Mouse (Mus musculus): Measurements from ENCODE around the gene Gtf3c4. TPM values are rescaled to one million over a fixed set of nuclear protein-coding genes. Genes with fewer than 3 reads are reported as not detected.

Gtf3c4 gene
- total RNA-seq (2023): 10 to 100 TPM; 17.9 to 22.1 TPM

GRCm38 (mm10) chr2:28840222-28840951 is at the start of gene Gtf3c4, which contains the start of gene Ddx31:
Gene Gtf3c4, minus strand, starts transcription at chr2:28840360.
Gene Ddx31, plus strand, starts transcription at chr2:28840406.

Other genes with a start within 250 kb of the Gtf3c4 start
- 1 to 10 TPM in 1 of 2 experiments, under 1 TPM in 1; 0.83 to 2.7 TPM for gene Gfi1b, start 218.4 kb downstream of the Gtf3c4 start, total RNA-seq (2023)
- 10 to 100 TPM; 42.4 to 50.5 TPM for gene Tsc1, start 199.1 kb downstream of the Gtf3c4 start, total RNA-seq (2023)
- under 1 TPM in 1 of 2 experiments, not detected in 1; 0.90 TPM for gene Spaca9, start 140.6 kb downstream of the Gtf3c4 start, total RNA-seq (2023)
- 1 to 10 TPM in 1 of 2 experiments, not detected in 1; 1.2 TPM for gene Ak8, start 140.2 kb downstream of the Gtf3c4 start, total RNA-seq (2023)
- 10 to 100 TPM; 19.0 to 25.5 TPM for gene Ddx31, start within 50 bp of the Gtf3c4 start, total RNA-seq (2023)
- not detected for gene Barhl1, start 76.3 kb upstream of the Gtf3c4 start, total RNA-seq (2023)
- gene Cfap77, start 214.7 kb upstream of the Gtf3c4 start, total RNA-seq (2023): under 1 TPM in 1 of 2 experiments, not detected in 1; 0.76 TPM
- gene Ttf1, start 219.9 kb upstream of the Gtf3c4 start, total RNA-seq (2023): 10 to 100 TPM; 33.6 to 34.3 TPM